Mouse (Mus musculus) ES-Bruce4 (cell line): ENCODE results near the gene Scrn2. TPM values are rescaled to one million over a fixed set of nuclear protein-coding genes. Genes with fewer than 3 reads are reported as not detected.

Source experiments
- H3K27ac ChIP-seq: 2 replicates; pipeline ENCODE4 v1.5.1; 2012; ENCODE audit warnings: low read length, inconsistent platforms; ENCODE audit not compliant: insufficient read depth
- H3K27me3 ChIP-seq: 2 replicates; pipeline ENCODE4 v1.6.1; 2012; ENCODE audit warnings: mild to moderate bottlenecking, low read length, inconsistent platforms; ENCODE audit not compliant: control insufficient read depth, poor library complexity, insufficient read depth, severe bottlenecking
- H3K36me3 ChIP-seq: 2 replicates; pipeline ENCODE4 v1.6.1; 2012; ENCODE audit warnings: inconsistent platforms, mild to moderate bottlenecking, low read length, moderate library complexity; ENCODE audit not compliant: control insufficient read depth, poor library complexity, insufficient read depth, severe bottlenecking
- H3K4me1 ChIP-seq: one replicate; pipeline ENCODE4 v1.8.1; 2011; ENCODE audit warnings: low read length; ENCODE audit not compliant: control insufficient read depth, insufficient read depth
- H3K4me3 ChIP-seq: 2 replicates; pipeline ENCODE4 v1.5.1; 2011; ENCODE audit warnings: low read depth, mild to moderate bottlenecking, low read length
- H3K9ac ChIP-seq: 2 replicates; pipeline ENCODE4 v1.6.1; 2012; ENCODE audit warnings: low read depth, mild to moderate bottlenecking, inconsistent platforms; ENCODE audit not compliant: poor library complexity, severe bottlenecking
- H3K9me3 ChIP-seq: replicated peaks from 2 replicates; pipeline ENCODE4 v1.6.1; 2012; ENCODE audit warnings: mild to moderate bottlenecking, low read length, inconsistent platforms; ENCODE audit not compliant: control insufficient read depth, poor library complexity, insufficient read depth, severe bottlenecking
- CTCF ChIP-seq: IDR thresholded peaks from one replicate; pipeline ENCODE4 v1.8.1; 2011; ENCODE audit warnings: low read depth, low read length
- EP300 ChIP-seq: IDR thresholded peaks from 2 replicates; pipeline ENCODE4 v1.6.1; 2011; ENCODE audit warnings: low read depth, low read length; ENCODE audit not compliant: insufficient read depth
- POLR2A ChIP-seq: IDR thresholded peaks from one replicate; pipeline ENCODE4 v1.8.1; 2011; ENCODE audit warnings: low read length; ENCODE audit not compliant: insufficient read depth
- polyA plus RNA-seq: library from polyadenylated mRNA; stranded (reverse); fragments of >200 nt; gene quantifications from 2 replicates; pipeline ENCODE4 v1.2.4, GENCODE M21; 2011; ENCODE audit warnings: low read depth; ENCODE audit not compliant: missing spikeins, insufficient read depth, insufficient read length

Gene Scrn2
- polyA plus RNA-seq, 1 experiment = 7.4 TPM

- Histone ChIP-seq H3K36me3 (no peaks in the 10 kb centered on the region), H3K27ac (peak overlapping the region; percentile 22; the same call in 1 of the 2 replicates), H3K4me1 (peaks cover 2% of the 10 kb centered on the region), H3K9ac (peak overlapping the region; percentile 94), H3K9me3 (no peaks in the 10 kb centered on the region), H3K27me3 (no peaks in the 10 kb centered on the region), H3K4me3 (peak overlapping the region; percentile 67)
- TF ChIP-seq EP300 (no peak), POLR2A (no peak), CTCF (peak; percentile 83)
Measured at GRCm38 (mm10) chr11:97021873-97022484, 7.8 kb upstream of the Scrn2 start.

GRCm38 (mm10) chr11:97024977-97025376 is 4.8 kb upstream of the Scrn2 start:
- no peak for TF ChIP-seq POLR2A
- TF ChIP-seq EP300 = no peak
- TF ChIP-seq CTCF = no peak
- Histone ChIP-seq H3K4me3 (peak overlapping the region; percentile 60), H3K36me3 (no peaks in the 10 kb centered on the region), H3K9me3 (no peaks in the 10 kb centered on the region), H3K27me3 (no peaks in the 10 kb centered on the region), H3K27ac (peak overlapping the region; percentile 96), H3K9ac (peak overlapping the region; percentile 94), H3K4me1 (peaks cover 2% of the 10 kb centered on the region)

- TF ChIP-seq CTCF = peak; percentile 94
- TF ChIP-seq POLR2A = no peak
- peak; percentile 71; the same call in 1 of the 2 replicates for TF ChIP-seq EP300
- H3K36me3 ChIP-seq = no peaks in the 10 kb centered on the region
- H3K9me3 ChIP-seq = no peaks in the 10 kb centered on the region
- H3K27me3 ChIP-seq = no peaks in the 10 kb centered on the region
- peaks cover 2% of the 10 kb centered on the region for H3K4me1 ChIP-seq
- H3K27ac ChIP-seq = peak overlapping the region; percentile 96
- peak overlapping the region; percentile 94 for H3K9ac ChIP-seq
- peak overlapping the region; percentile 60 for H3K4me3 ChIP-seq
Measured at GRCm38 (mm10) chr11:97025721-97026344, 3.9 kb upstream of the Scrn2 start.

GRCm38 (mm10) chr11:97030426-97030825 is 688 bp downstream of the Scrn2 start:
- Histone ChIP-seq H3K27me3 (no peaks in the 10 kb centered on the region), H3K36me3 (no peaks in the 10 kb centered on the region), H3K9ac (peak overlapping the region; percentile 68), H3K4me3 (peak overlapping the region; percentile 80), H3K27ac (no peak overlapping the region), H3K4me1 (no peaks in the 10 kb centered on the region), H3K9me3 (no peaks in the 10 kb centered on the region)
- TF ChIP-seq CTCF (no peak), EP300 (no peak), POLR2A (no peak)

- H3K4me1 ChIP-seq = no peaks in the 10 kb centered on the region
- no peaks in the 10 kb centered on the region for H3K9me3 ChIP-seq
- H3K36me3 ChIP-seq = no peaks in the 10 kb centered on the region
- no peak overlapping the region for H3K4me3 ChIP-seq
- TF ChIP-seq CTCF = no peak
- TF ChIP-seq POLR2A = no peak
- no peak for TF ChIP-seq EP300
- H3K27me3 ChIP-seq = no peaks in the 10 kb centered on the region
- no peak overlapping the region for H3K27ac ChIP-seq
- no peak overlapping the region for H3K9ac ChIP-seq
Measured at GRCm38 (mm10) chr11:97031977-97032376, 2.2 kb downstream of the Scrn2 start.

GRCm38 (mm10) chr11:97032499-97032898 is 2.8 kb downstream of the Scrn2 start:
- H3K27ac ChIP-seq = no peak overlapping the region

More at GRCm38 (mm10) chr11:97032499-97032898, 2.8 kb downstream of the Scrn2 start:
- H3K36me3 ChIP-seq = no peaks in the 10 kb centered on the region
- no peaks in the 10 kb centered on the region for H3K27me3 ChIP-seq
- no peaks in the 10 kb centered on the region for H3K4me1 ChIP-seq
- TF ChIP-seq POLR2A (no peak), CTCF (no peak), EP300 (no peak)
- no peak overlapping the region for H3K9ac ChIP-seq
- H3K9me3 ChIP-seq = no peaks in the 10 kb centered on the region
- H3K4me3 ChIP-seq = no peak overlapping the region
